Mouse (Mus musculus) c-Kit-positive CD71-positive TER-119-positive erythroid progenitor cells, embryonic 14.5 days (primary cell): Measurements from ENCODE around the gene Olfr1012.
"Not testable (repeated sequence)": the region's sequence is repeated elsewhere in the genome, so short reads cannot be mapped to it uniquely, and the experiment has no call there.

ENCODE experiments used
- DNase-seq: peaks from one replicate; pipeline ENCODE4 v3.0.0-alpha.2; 2013; ENCODE audit warnings: low spot score

Olfr1012 gene

DNA sequence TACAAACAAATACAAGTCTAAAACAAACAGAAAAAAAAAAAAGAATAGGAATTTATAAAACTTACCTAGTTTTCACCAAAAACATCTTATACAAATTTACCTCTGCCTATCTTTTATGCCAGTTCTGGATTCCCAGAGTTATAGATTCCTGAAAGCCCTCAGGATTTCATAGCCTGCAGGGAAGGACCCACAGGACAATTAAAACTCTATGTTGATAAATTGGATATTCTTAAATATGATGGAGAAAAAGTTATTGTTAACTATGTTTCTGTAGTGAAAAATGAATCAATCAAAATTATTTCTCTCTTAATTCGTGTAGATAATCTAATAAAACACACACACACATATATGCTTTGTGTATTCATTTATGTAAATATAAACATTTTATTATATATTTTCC, at the start of gene Olfr1012:
Gene Olfr1012 (minus strand): TSS at position 101 of the 400 bp plus-strand sequence.
- no peak for DNase-seq

DNA sequence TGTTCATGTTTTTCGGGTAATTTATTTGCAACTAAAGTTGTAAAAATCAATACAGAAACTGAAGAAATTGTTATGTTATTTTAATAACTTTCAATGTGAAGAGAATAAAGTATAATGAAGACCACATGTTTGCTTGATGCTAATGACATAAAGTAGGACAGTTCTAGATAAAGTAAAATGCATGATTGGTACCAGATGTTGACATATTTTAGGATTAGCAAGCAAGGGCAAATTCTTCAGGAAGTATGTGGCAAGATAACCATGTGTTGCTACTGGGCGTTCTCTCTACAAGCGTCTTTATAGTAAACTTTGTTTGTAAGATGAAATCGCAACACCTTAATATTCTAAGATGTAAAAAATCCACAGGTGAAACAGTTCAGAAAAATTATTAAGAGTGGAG, 41.9 kb upstream of the Olfr1012 start:
- no peak for DNase-seq

- no peak for DNase-seq
These were observed 39.9 kb upstream of the Olfr1012 start, which contains the start of gene Olfr1016 for GRCm38 (mm10) chr2:85802444-85802843. TSS of gene Olfr1016 (minus strand) at chr2:85802544.

DNA sequence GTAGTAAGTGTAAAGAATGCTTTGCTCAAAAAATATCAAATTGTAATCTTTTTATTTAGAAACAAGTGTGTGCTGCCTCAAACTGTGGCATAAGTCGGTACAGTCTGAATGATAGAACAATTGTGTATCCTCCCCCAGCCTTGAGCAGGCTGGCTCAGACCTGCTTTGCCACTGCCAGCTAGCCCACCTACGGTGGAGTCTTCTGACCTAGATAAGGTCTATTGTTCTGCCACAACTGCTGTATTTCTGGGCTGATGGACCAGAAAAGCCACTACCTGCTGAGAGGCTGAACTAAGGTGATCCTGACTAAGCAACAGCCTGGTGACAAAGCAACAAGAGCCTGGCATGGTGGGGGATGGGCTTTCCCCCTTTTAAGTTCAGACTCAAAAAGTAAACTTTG, 29.8 kb upstream of the Olfr1012 start:
- no peak for DNase-seq

GRCm38 (mm10) chr2:85781717-85782116, 19.2 kb upstream of the Olfr1012 start, which contains the start of gene Olfr1015:
TSS of gene Olfr1015 (plus strand) at chr2:85782017.
- no peak for DNase-seq

DNA sequence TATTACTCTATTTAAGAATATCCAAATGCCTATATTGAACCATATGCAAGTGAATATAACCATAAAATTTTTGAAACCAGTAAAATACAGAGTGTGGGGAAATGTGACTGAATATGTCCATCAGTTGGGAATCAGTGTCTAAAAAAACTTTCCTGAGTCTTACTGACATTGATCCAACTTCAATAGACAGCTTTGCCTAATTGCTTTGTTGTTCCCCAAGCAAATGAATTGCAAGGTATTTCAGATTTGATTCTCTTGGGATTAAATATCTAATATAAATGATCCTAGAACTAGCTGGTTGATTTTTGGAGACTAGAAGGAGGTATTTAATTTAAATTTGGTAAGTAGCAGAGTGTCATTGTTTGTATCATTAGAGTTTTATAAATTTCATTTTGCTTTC, 9.8 kb upstream of the Olfr1012 start, which contains the start of gene Olfr1014:
Gene Olfr1014 (plus strand): TSS at position 301 of the 400 bp plus-strand sequence.
- no peak for DNase-seq

DNA sequence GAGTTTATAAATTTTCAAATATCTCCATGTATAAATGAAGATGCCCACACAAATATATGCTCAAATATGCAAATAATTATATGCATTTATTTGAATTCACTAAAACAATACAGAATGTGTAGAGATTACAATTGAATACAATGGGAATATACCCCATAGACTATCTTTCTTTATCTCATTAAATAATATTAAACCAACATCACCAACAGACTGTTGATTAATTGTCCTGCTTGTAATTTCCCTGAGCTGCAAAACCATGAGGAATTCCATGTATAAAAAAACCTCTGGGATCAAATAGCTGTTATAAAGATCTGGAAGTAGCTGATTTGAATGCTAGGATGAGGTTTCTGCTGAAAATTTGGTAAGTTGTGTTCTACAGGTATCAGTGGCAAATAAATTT, 4.2 kb upstream of the Olfr1012 start, which contains the start of gene Olfr1013:
Gene Olfr1013 (plus strand): TSS at position 301 of the 400 bp plus-strand sequence.
- no peak for DNase-seq

DNA sequence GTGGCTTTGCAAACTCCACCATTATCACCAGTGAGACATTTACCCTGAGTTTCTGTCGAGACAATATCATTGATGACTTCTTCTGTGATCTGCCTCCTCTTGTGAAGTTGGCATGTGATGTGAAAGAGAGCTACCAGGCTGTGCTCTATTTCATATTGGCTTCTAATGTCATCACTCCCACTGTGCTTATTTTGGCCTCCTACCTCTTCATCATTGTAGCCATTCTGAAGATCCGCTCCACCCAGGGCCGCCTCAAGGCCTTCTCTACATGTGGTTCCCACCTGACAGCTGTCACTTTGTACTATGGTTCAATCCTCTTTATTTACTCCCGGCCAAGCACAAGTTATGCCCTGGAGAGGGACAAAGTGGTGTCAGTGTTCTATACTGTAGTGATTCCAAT, 8.7 kb downstream of the Olfr1012 start:
- no peak for DNase-seq

GRCm38 (mm10) chr2:85725793-85726192, 36.8 kb downstream of the Olfr1012 start:
- DNase-seq, result no peak

DNA sequence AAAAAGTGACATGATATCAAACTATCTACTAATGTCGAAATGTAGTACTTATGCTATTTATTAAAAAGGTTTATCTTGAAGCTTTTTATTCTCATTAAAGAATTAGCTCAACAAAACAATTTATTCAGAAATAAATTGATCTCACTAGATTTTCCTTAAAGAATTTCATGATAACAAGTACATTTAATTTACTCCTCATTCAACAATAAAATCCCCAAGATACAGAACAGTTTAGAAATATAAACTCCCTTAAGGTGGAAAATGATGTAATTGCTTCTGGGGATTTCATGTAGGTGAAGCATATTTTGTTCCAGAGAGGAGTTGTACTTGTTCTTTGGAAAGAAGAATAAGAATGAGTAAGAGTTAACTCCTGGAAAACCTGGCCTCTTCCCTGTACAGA, 47.4 kb downstream of the Olfr1012 start, which contains the start of gene Olfr1009:
Gene Olfr1009 (plus strand): TSS at position 301 of the 400 bp plus-strand sequence.
- DNase-seq, result no peak

DNA sequence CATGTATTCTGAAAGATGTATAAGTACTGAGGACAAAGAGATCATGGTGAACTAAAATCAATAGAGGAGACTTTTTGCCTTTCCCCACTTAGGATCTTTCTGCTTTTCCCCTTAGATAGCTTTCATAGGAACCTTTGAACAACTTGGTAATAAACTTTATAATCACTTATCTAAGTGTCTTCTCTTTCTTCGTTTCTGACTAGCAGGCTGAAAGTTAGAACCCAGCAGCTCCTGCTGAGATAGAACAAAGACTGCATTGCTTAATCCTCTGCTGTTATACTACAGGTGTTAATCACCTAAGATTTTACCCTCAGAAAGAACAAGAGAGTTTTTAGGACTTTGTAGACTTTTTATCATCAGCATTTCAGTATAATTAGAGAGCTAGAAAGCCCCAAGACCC, 51.4 kb downstream of the Olfr1012 start:
- no peak for DNase-seq

DNA sequence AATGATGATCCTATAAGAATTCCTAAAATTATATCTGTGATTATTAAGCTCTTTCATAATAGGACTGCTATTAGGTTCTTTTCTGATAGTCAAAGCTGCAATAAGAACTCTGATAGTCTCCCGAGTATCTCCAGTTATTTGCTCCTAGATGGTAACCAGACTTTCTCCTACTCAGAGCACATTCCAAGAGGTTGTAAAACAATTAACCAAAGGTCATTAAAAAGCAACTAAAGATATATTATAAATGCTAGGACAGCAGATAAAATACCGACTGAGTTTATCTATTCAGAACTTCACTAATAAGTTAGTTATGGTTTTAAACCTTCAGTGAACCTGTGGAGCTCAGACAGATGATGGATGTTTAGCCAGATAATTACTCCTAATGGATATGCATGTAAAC, 51.9 kb downstream of the Olfr1012 start:
- not testable (repeated sequence) for DNase-seq
